Mouse (Mus musculus): ENCODE measurements around the gene Cbx2.

Cbx2 gene

GRCm38 (mm10) chr11:119058041-119058995 lies 35.6 kb downstream of the Cbx2 start:
- peak; percentile 87 for DNase-seq (ENCODE audit: low spot score)

- no peak for DNase-seq (ENCODE audit: low spot score)
Observed at GRCm38 (mm10) chr11:119059256-119059655, 36.5 kb downstream of the Cbx2 start.

DNA sequence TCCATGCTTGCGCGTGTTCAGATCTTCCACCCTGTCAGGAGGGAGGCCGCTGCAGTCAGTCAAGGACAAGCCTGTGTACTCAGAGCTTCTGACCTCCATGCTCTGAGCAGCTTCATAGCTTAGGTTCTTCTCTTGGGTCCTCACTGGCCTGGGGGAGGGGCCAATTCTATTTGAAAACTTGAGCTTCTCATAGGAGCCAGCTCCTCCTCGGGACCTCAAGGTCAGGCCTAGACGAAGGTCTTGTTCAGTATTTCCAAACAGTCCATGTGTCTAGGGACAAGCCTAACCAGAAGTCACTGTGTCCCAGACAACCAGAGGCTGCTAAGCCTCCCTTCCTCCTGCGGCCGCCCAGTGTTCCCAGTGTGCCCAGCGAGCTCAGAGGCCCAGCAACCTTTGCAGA lies 44.1 kb downstream of the Cbx2 start:
- DNase-seq (ENCODE audit: low spot score): no peak

GRCm38 (mm10) chr11:119072239-119072638 lies 49.5 kb downstream of the Cbx2 start:
- DNase-seq (ENCODE audit: low spot score): no peak

DNA sequence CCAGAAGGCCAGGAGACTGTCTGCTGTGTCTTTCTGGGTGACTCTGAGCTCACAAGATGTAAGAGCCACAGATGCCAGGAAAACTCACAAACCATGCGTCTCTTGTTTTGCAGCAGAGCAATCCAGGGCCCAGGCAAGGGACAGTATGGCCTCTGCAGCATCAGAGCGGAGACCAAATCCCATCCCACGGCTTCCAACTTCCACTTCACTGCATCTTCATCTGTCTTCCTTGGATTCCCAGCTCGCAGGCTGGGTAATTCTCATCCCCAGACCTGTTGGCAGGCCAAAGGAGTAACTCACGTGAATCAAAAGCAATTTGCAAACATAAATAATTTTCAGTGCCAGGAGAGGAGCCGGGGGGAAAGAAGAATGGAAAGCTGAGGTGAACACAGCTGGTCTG lies 50.2 kb downstream of the Cbx2 start:
- no peak for DNase-seq (ENCODE audit: low spot score)

DNA sequence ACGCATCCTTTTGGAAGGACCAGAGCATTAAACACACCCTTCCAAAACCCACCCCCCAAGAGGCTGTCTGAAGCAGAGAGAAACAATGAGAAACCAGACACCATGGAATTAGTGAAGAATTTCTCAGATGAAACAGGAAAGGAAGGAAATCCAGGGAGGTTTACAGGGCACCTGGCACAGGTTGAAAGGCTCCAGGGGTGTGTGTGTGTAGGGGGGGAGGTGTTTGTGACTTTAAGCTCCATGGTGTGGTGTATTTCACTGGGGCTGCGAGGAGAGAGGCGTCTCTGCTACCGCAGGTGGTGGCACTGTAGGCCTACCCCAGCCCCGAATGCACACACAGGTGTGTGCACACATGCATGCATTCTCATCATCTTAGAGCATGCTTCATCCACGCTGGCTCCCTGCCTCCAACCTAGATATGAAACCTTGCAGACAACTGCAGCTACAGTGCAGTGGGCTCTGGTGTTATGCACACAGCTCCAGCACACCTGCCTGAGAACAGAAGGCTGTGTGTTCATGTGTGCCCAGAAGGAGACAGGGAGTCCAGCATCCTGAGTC lies 51.2 kb downstream of the Cbx2 start:
- no peak for DNase-seq (ENCODE audit: low spot score)

DNA sequence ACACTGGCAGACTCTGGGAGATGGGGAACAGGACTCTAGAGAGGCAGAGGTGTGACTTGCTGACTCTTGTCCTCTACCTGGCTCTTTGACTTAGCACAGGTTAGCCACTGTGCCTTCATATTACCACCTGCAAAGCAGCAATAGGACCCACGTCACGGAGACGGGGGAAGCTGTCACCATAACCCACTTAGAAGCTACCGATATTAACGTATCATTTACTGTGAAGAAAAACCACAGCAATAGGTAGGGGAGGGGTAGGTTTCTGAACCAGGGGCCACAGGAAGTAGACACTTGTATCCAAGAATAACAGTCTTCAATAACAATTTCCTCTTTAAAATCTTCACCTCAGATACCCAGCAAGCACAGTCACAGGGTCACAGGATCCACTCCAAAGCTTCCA lies 53.0 kb downstream of the Cbx2 start:
- DNase-seq (ENCODE audit: low spot score): no peak

DNA sequence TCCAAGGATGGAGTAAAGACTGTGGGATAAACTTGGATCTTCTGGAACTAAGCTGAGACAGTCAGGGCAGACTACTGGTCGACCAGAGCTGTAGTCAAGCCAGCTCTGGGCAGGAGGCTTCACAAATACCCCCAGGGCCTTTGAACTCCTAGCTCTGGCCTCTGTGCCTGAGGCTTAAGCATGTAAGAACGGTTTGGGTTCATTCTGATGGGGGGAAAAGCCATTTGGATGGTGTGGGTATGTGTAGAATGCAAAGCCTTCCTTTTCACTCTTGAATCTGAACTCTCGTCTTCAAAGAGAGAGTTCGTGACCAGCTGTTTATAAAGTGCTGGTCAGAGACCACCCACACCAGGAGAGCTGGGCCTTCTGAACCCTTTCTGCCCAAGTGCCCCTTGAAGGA lies 55.0 kb downstream of the Cbx2 start:
- DNase-seq (ENCODE audit: low spot score): no peak

DNA sequence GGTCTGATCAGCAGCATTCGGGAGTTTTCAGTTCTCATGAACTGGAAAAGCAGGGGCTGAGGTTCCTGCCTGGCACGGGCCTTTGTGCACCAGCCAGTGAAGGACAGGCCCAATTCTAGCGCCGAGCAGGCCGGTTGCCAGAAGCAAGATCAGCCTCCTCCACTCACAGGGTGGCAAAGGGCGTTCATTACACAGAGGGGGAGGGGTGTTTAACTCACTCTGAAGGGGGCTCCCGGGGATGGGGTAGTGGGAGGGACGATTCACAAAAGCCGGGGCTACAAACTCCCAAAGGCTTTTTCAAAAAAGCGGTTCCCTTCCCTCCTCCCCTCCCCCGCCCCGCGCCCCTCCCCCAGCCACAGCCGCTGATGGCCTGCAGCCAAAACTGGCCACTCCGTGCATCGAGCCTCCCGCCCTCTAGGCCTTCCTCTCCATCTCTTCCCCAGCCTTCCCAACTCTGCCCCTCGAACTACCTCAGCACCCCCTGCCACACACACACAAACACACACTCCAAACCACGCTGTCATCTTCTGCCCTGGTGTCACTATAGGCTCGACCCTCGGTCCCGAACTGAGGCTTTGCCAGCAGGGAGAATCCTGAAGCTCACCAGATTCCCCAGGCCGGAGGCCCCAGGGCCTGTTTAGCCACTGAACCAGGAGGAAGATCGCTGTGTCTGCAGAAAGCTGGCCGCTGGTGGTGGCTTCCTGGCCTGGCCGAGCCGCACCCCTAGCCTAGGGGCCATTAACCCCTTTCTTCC lies 56.1 kb downstream of the Cbx2 start:
- peak; percentile 43 for DNase-seq (ENCODE audit: low spot score)

DNA sequence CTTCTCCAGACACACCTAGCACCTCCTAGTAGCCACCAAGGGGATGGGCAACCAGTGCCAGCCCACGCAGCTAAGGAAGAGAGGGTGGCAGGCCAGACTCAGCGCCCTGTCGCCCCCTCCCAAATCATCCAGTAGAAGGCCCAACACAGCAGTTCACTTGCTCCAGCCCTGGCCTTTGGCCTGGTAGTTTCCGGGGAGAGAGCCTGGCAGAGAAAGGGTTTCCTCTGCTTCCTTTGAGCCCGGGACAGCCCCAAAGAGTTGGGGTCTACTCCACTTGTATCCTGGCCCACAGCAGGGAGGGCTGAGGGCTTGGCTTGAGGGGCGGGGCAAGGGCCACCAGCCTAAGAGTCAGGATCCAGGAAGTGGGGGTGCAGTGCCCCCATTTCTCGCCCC lies 56.7 kb downstream of the Cbx2 start:
- DNase-seq (ENCODE audit: low spot score): no peak

DNA sequence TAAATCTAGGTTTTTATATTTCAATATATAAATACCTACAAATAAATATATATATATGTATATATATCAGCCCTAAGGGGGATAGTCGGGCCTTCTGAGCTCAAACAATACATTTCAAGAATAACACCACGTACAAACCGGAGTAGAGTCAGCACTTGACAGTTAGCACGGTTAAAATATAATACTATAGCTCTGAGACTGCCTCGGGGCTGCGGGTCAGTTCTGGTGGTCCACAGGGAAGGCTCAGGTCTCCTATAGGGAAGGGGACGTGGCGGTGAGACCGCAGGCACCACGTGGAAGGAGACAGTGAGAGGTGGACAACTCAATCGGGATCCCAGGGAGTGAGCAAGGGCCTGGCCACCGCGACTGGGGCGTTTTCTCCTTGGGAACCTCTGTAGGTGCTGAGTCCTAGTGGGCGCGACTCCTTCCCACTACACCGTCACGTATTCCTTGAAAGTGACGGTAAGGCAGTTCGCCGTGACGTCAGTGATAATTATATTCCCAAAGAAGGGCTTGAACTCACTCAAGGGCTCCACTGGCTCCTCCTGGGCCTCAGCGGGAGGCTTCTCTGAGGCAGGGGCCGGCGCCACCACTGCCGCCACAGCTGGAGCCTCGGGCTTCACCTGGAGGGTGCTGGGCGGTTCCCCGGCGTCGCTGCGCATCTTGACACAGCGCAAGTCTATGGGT lies 57.8 kb downstream of the Cbx2 start:
- DNase-seq (ENCODE audit: low spot score): no peak

Measured in lung, postnatal 25 days (tissue).